Mouse (Mus musculus): ENCODE results near the gene Dnmt3c.
"Not testable (repeated sequence)": the region's sequence is repeated elsewhere in the genome, so short reads cannot be mapped to it uniquely, and the experiment has no call there.

Gene Dnmt3c

GRCm38 (mm10) chr2:153696352-153696751 is at the start of gene Dnmt3c:
Gene Dnmt3c, plus strand, starts transcription at chr2:153696652.
- CTCF ChIA-PET = no interaction called here

GRCm38 (mm10) chr2:153648773-153649297 is 47.6 kb upstream of the Dnmt3c start:
- CTCF ChIA-PET = no interaction called here

GRCm38 (mm10) chr2:153649298-153650013 is 47.0 kb upstream of the Dnmt3c start, which contains the start of gene Dnmt3b:
Gene Dnmt3b, plus strand, starts transcription at chr2:153649450.
- CTCF ChIA-PET = no interaction called here

GRCm38 (mm10) chr2:153650014-153650687 is 46.3 kb upstream of the Dnmt3c start:
- CTCF ChIA-PET = no interaction called here

- CTCF ChIA-PET = no interaction called here
These were observed 44.8 kb upstream of the Dnmt3c start for GRCm38 (mm10) chr2:153651681-153652080.

GRCm38 (mm10) chr2:153657659-153658058 is 38.8 kb upstream of the Dnmt3c start:
- CTCF ChIA-PET = not testable (repeated sequence)

GRCm38 (mm10) chr2:153660616-153661015 is 35.8 kb upstream of the Dnmt3c start:
- CTCF ChIA-PET = interaction anchor here (0.6 kb wide), 1 partner anchor 180 kb away, joined by 7 read pairs; no protein-coding TSS in a partner anchor

GRCm38 (mm10) chr2:153665401-153665800 is 31.1 kb upstream of the Dnmt3c start:
- CTCF ChIA-PET = no interaction called here

- CTCF ChIA-PET = no interaction called here
These were observed 27.6 kb upstream of the Dnmt3c start for GRCm38 (mm10) chr2:153668754-153669376.

GRCm38 (mm10) chr2:153670111-153670510 is 26.3 kb upstream of the Dnmt3c start:
- CTCF ChIA-PET = no interaction called here

- CTCF ChIA-PET = no interaction called here
These were observed 23.8 kb upstream of the Dnmt3c start for GRCm38 (mm10) chr2:153672619-153673018.

- CTCF ChIA-PET = not testable (repeated sequence)
These were observed 21.1 kb upstream of the Dnmt3c start for GRCm38 (mm10) chr2:153675364-153675763.

- CTCF ChIA-PET = no interaction called here
These were observed 19.5 kb upstream of the Dnmt3c start for GRCm38 (mm10) chr2:153676944-153677343.

- CTCF ChIA-PET = no interaction called here
These were observed 18.9 kb upstream of the Dnmt3c start for GRCm38 (mm10) chr2:153677550-153677949.

GRCm38 (mm10) chr2:153679959-153680358 is 16.5 kb upstream of the Dnmt3c start:
- CTCF ChIA-PET = interaction anchor here (0.5 kb wide), 1 partner anchor 616 kb away, joined by 19 read pairs; no protein-coding TSS in a partner anchor

- CTCF ChIA-PET = not testable (repeated sequence)
These were observed 3.0 kb upstream of the Dnmt3c start for GRCm38 (mm10) chr2:153693413-153693812.

- CTCF ChIA-PET = no interaction called here
These were observed 1.9 kb upstream of the Dnmt3c start for GRCm38 (mm10) chr2:153694462-153695085.

GRCm38 (mm10) chr2:153703389-153703788 is 6.9 kb downstream of the Dnmt3c start:
- CTCF ChIA-PET = no interaction called here

- CTCF ChIA-PET = no interaction called here
These were observed 14.4 kb downstream of the Dnmt3c start for GRCm38 (mm10) chr2:153710701-153711330.

- CTCF ChIA-PET = interaction anchor here (0.5 kb wide), 1 partner anchor 89 kb away, joined by 3 read pairs; no protein-coding TSS in a partner anchor
These were observed 16.2 kb downstream of the Dnmt3c start for GRCm38 (mm10) chr2:153712646-153713091.

GRCm38 (mm10) chr2:153713227-153713626 is 16.8 kb downstream of the Dnmt3c start:
- CTCF ChIA-PET = interaction anchor here (0.5 kb wide), 1 partner anchor 88 kb away, joined by 3 read pairs; no protein-coding TSS in a partner anchor
